Mouse (Mus musculus): Measurements from ENCODE around the gene Ttbk1. TPM values are rescaled to one million over a fixed set of nuclear protein-coding genes. Genes with fewer than 3 reads are reported as not detected.
A peak's percentile ranks its signal among the peaks of the same experiment; 100 is the strongest.

Ttbk1 gene
- polyA plus RNA-seq, 1 experiment from 2014 or later, result 6.2 TPM

DNA sequence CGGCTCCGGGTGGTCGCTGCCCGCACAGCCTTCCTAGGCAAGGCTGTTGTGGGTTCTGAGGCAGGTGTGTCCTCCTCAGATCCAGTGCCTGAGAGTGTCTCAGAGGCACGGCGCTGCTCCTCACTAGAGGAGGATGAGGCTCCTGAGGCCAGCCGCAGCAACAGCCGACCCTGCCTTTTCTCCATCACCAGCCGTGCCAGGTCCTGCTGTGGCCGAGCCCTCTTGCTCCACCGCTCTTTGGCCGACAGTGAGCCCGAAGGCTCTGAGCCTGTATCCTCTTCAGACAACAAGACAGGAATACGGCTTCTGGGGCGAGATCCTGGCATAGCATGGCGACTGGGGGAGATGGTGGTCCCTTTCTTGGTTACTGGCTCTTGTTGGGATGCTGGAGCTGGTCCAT, 41.2 kb downstream of the Ttbk1 start:
- Histone ChIP-seq H3K27me3 (ENCODE audit: control insufficient read depth, insufficient read depth, low read length) (peaks cover 29% of the 10 kb centered on the region), H3K4me1 (ENCODE audit: control insufficient read depth, insufficient read depth, low read length) (no peaks in the 10 kb centered on the region), H3K36me3 (ENCODE audit: control insufficient read depth, insufficient read depth, low read length) (peaks cover 16% of the 10 kb centered on the region; the same call in 1 of the 2 replicates), H3K9ac (replicated peaks; ENCODE audit: low read length) (no peak overlapping the region), H3K4me3 (replicated peaks; ENCODE audit: low read depth, low read length) (no peak overlapping the region), H3K9me3 (ENCODE audit: control insufficient read depth, low read length) (no peaks in the 10 kb centered on the region), H3K27ac (replicated peaks; ENCODE audit: low read depth, low read length) (no peak overlapping the region), H3K4me2 (ENCODE audit: low read length) (no peak overlapping the region)
- no peak for DNase-seq
- ATAC-seq (ENCODE audit: low FRiP score, low TSS enrichment), result no peak
- WGBS, result 88% methylated on average over 16 of the region's 16 CpGs

GRCm38 (mm10) chr17:46444839-46445579, 42.5 kb downstream of the Ttbk1 start:
- Histone ChIP-seq H3K9me3 (ENCODE audit: control insufficient read depth, low read length) (no peaks in the 10 kb centered on the region), H3K4me2 (ENCODE audit: low read length) (no peak overlapping the region), H3K27me3 (ENCODE audit: control insufficient read depth, insufficient read depth, low read length) (peaks cover 29% of the 10 kb centered on the region), H3K4me1 (ENCODE audit: control insufficient read depth, insufficient read depth, low read length) (no peaks in the 10 kb centered on the region), H3K36me3 (ENCODE audit: control insufficient read depth, insufficient read depth, low read length) (peaks cover 16% of the 10 kb centered on the region; the same call in 1 of the 2 replicates), H3K4me3 (replicated peaks; ENCODE audit: low read depth, low read length) (no peak overlapping the region), H3K27ac (replicated peaks; ENCODE audit: low read depth, low read length) (no peak overlapping the region), H3K9ac (replicated peaks; ENCODE audit: low read length) (no peak overlapping the region)
- no peak for ATAC-seq (ENCODE audit: low FRiP score, low TSS enrichment)
- no peak for DNase-seq
- WGBS, result 5% methylated on average over 50 of the region's 50 CpGs

- ATAC-seq (ENCODE audit: low FRiP score, low TSS enrichment) (no peak), DNase-seq (no peak)
- H3K4me3 ChIP-seq (replicated peaks; ENCODE audit: low read depth, low read length), result no peak overlapping the region
- H3K9ac ChIP-seq (replicated peaks; ENCODE audit: low read length), result no peak overlapping the region
- WGBS, result 93% methylated on average over 10 of the region's 10 CpGs
- H3K27ac ChIP-seq (replicated peaks; ENCODE audit: low read depth, low read length), result no peak overlapping the region
- H3K27me3 ChIP-seq (ENCODE audit: control insufficient read depth, insufficient read depth, low read length), result peaks cover 13% of the 10 kb centered on the region
- H3K9me3 ChIP-seq (ENCODE audit: control insufficient read depth, low read length), result no peaks in the 10 kb centered on the region
- no peaks in the 10 kb centered on the region for H3K4me1 ChIP-seq (ENCODE audit: control insufficient read depth, insufficient read depth, low read length)
- no peaks in the 10 kb centered on the region for H3K36me3 ChIP-seq (ENCODE audit: control insufficient read depth, insufficient read depth, low read length)
- no peak overlapping the region for H3K4me2 ChIP-seq (ENCODE audit: low read length)
Measured at GRCm38 (mm10) chr17:46439176-46439575, 48.3 kb downstream of the Ttbk1 start.

DNA sequence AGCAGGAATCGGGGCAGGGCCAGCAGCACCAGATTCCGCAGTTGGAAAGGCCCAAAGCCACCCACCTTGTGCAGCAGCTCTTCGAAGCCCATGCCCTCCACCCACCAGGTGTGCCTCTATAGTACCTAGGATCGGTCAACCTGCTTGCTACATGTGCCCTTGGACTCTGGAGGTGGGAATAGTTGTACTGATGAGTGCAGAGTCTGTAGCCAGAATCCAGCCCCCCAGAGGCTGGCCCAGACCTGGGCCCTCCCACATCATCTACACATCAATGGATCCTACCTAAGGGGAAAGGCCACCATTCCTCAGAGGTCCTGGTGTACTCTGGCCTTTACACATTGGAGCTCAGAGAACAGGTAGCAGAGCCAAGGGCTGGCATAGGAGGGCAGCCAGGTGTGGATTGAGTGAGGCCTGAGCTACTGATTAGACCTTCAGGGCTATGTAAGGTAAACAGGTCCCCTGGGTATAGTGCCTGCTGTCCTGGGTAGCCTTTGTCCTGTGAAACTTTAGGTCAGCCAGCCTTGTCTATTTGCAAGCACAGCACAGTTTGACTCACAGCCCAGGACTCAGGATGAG, 49.1 kb downstream of the Ttbk1 start, which contains the start of gene Slc22a7:
TSS of gene Slc22a7 (minus strand) at position 160 of the 576 bp plus-strand sequence.
- WGBS, result 75% methylated on average over 4 of the region's 4 CpGs
- no peak for DNase-seq
- H3K36me3 ChIP-seq (ENCODE audit: control insufficient read depth, insufficient read depth, low read length), result no peaks in the 10 kb centered on the region

DNA sequence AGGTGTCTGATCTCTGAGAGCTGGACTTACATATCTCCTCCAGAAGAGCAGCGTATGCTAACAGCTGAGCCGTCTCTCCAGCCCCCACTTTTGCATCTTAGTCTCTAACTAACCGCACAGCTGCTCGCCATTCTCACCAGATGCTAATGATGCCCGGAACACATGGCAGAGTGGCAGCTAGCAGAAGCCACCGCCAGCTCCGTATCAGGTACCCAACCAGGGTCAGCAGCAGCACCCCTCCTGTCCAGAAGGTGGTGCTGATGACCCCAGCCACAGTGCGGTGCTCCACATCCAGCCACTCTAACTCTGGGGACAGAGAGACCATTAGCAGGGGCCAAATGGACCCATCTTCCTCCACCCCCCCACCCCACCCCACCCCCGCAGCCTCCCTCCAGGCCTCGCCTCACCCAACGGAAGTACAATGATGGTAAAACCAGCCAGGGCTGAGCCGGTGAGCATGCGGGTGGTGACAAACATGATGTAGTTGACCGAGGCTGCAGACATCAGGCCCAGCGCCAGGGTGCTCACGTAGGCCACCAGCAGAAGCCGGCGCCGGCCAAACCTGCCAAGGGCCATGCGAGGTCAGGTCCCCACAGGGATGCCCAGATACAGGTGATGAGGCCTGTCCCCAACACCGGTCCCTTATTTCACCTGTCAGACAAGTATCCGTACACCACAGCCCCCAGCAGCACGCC, 50.7 kb downstream of the Ttbk1 start:
- WGBS, result 25% methylated on average over 23 of the region's 23 CpGs
- peak overlapping the region; percentile 29 for H3K4me2 ChIP-seq (ENCODE audit: low read length)

More for the DNA sequence above, 49.1 kb downstream of the Ttbk1 start, which contains the start of gene Slc22a7:
- no peak within 1 kb of the TSS for H3K4me2 ChIP-seq (ENCODE audit: low read length)
- H3K4me3 ChIP-seq (replicated peaks; ENCODE audit: low read depth, low read length), result no peak within 1 kb of the TSS
- H3K9me3 ChIP-seq (ENCODE audit: control insufficient read depth, low read length), result no peaks in the 10 kb centered on the region
- ATAC-seq (ENCODE audit: low FRiP score, low TSS enrichment), result no peak
- H3K4me1 ChIP-seq (ENCODE audit: control insufficient read depth, insufficient read depth, low read length), result no peaks in the 10 kb centered on the region
- H3K9ac ChIP-seq (replicated peaks; ENCODE audit: low read length), result no peak within 1 kb of the TSS
- H3K27me3 ChIP-seq (ENCODE audit: control insufficient read depth, insufficient read depth, low read length), result peaks cover 5% of the 10 kb centered on the region
- H3K27ac ChIP-seq (replicated peaks; ENCODE audit: low read depth, low read length), result no peak within 1 kb of the TSS

DNA sequence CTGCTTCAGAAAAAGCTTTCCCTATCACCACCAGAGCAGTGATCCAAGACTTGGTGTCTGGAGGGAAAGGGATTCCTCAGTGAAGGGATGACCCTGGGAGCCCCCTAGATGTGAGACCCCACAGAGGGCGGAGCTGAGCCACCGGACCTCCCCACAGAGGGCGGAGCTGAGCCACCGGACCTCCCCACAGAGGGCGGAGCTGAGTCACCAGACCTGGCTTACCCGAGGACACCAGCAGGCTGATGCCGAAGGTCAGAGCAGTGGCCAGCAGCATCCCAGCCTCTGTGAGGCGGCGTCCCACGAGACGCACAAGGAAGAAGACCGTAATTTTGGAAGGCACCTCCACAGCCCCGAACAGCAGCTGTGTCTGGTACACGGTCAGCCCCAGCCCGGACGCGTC, 53.8 kb downstream of the Ttbk1 start:
- no peaks in the 10 kb centered on the region for H3K4me1 ChIP-seq (ENCODE audit: control insufficient read depth, insufficient read depth, low read length)
- no peak for DNase-seq
- peak overlapping the region; percentile 36 for H3K4me2 ChIP-seq (ENCODE audit: low read length)
- H3K27me3 ChIP-seq (ENCODE audit: control insufficient read depth, insufficient read depth, low read length), result no peaks in the 10 kb centered on the region
- no peak for ATAC-seq (ENCODE audit: low FRiP score, low TSS enrichment)
- no peak overlapping the region for H3K4me3 ChIP-seq (replicated peaks; ENCODE audit: low read depth, low read length)
- H3K27ac ChIP-seq (replicated peaks; ENCODE audit: low read depth, low read length), result no peak overlapping the region
- 0 out of 2 replicates have a peak overlapping the region, but pooled peaks have one; percentile 3 for H3K9ac ChIP-seq (replicated peaks; ENCODE audit: low read length)
- WGBS, result 3% methylated on average over 17 of the region's 17 CpGs
- no peaks in the 10 kb centered on the region for H3K9me3 ChIP-seq (ENCODE audit: control insufficient read depth, low read length)
- H3K36me3 ChIP-seq (ENCODE audit: control insufficient read depth, insufficient read depth, low read length), result no peaks in the 10 kb centered on the region

More for the DNA sequence above, 50.7 kb downstream of the Ttbk1 start:
- Histone ChIP-seq H3K36me3 (ENCODE audit: control insufficient read depth, insufficient read depth, low read length) (no peaks in the 10 kb centered on the region), H3K4me3 (replicated peaks; ENCODE audit: low read depth, low read length) (no peak overlapping the region), H3K9ac (replicated peaks; ENCODE audit: low read length) (no peak overlapping the region), H3K4me1 (ENCODE audit: control insufficient read depth, insufficient read depth, low read length) (no peaks in the 10 kb centered on the region), H3K27me3 (ENCODE audit: control insufficient read depth, insufficient read depth, low read length) (no peaks in the 10 kb centered on the region), H3K27ac (replicated peaks; ENCODE audit: low read depth, low read length) (no peak overlapping the region), H3K9me3 (ENCODE audit: control insufficient read depth, low read length) (no peaks in the 10 kb centered on the region)
- peak; percentile 79 for ATAC-seq (ENCODE audit: low FRiP score, low TSS enrichment)
- DNase-seq, result peak; percentile 74

DNA sequence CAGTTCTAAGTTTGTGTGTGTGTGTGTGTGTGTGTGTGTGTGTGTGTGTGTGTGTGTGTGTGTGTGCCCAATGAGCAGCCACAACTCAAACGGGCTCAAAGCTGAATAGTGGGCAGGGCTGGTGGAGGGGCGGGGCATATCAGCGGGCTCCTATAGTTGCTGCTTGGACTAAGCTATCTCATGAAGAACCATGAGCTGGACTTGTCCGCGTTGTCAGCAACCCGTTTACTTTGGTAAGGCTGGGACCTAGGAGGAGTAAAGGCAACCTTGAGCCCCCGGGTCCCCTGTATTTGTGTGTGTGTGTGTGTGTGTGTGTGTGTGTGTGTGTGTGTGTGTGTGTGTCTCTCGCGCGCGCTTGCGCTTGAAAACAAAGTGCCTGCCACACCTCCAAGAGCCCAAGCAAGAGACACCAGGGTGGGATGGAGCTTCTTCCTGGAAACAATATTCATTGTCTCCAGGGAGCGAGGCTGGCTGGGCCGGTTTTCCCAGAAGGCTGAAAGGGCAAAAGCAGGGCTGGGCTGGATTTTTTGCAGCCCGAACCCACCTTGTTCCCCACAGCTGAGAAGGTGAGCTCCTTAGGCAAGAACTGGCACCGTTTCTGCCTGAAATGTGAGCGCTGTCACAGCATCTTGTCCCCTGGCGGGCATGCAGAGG, 58.6 kb downstream of the Ttbk1 start, which contains the start of gene Crip3:
TSS of gene Crip3 (plus strand) at position 166 of the 654 bp plus-strand sequence.
- no peak within 1 kb of the TSS for H3K27ac ChIP-seq (replicated peaks; ENCODE audit: low read depth, low read length)
- peak within 1 kb of the TSS; percentile 27 for H3K4me2 ChIP-seq (ENCODE audit: low read length)
- ATAC-seq (ENCODE audit: low FRiP score, low TSS enrichment) (no peak), DNase-seq (no peak)
- no peaks in the 10 kb centered on the region for H3K36me3 ChIP-seq (ENCODE audit: control insufficient read depth, insufficient read depth, low read length)
- H3K4me1 ChIP-seq (ENCODE audit: control insufficient read depth, insufficient read depth, low read length), result no peaks in the 10 kb centered on the region
- WGBS, result 7% methylated on average over 18 of the region's 18 CpGs
- no peak within 1 kb of the TSS for H3K9ac ChIP-seq (replicated peaks; ENCODE audit: low read length)
- H3K4me3 ChIP-seq (replicated peaks; ENCODE audit: low read depth, low read length), result no peak within 1 kb of the TSS
- no peaks in the 10 kb centered on the region for H3K9me3 ChIP-seq (ENCODE audit: control insufficient read depth, low read length)
- no peaks in the 10 kb centered on the region for H3K27me3 ChIP-seq (ENCODE audit: control insufficient read depth, insufficient read depth, low read length)

DNA sequence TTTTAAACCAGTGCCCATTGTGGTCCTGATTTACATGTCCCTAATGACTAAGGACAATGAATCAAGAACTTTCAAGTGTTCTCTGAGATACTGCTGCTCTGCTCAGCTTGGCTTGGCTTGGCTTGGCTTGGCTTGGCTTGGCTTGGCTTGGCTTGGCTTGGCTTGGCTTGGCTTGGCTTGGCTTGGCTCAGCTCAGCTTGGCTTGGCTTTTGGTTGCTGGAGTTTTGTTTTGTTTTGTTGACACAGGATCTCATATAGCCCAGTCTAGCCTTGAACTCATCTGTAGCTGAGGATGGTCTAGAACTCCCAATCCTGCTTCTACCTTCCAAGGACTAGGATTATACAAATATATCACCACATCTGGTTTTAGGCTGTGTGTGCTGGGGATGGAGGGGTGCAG, 61.0 kb downstream of the Ttbk1 start:
- H3K4me2 ChIP-seq (ENCODE audit: low read length), result no peak overlapping the region
- H3K4me1 ChIP-seq (ENCODE audit: control insufficient read depth, insufficient read depth, low read length), result no peaks in the 10 kb centered on the region
- H3K9ac ChIP-seq (replicated peaks; ENCODE audit: low read length), result no peak overlapping the region
- ATAC-seq (ENCODE audit: low FRiP score, low TSS enrichment) (no peak), DNase-seq (no peak)
- no peaks in the 10 kb centered on the region for H3K36me3 ChIP-seq (ENCODE audit: control insufficient read depth, insufficient read depth, low read length)
- H3K9me3 ChIP-seq (ENCODE audit: control insufficient read depth, low read length), result no peaks in the 10 kb centered on the region
- H3K27ac ChIP-seq (replicated peaks; ENCODE audit: low read depth, low read length), result no peak overlapping the region
- no peaks in the 10 kb centered on the region for H3K27me3 ChIP-seq (ENCODE audit: control insufficient read depth, insufficient read depth, low read length)
- no peak overlapping the region for H3K4me3 ChIP-seq (replicated peaks; ENCODE audit: low read depth, low read length)
